Mouse (Mus musculus) small intestine, adult 2 months (tissue): ENCODE results near the gene Negr1.

Experiments
- CTCF ChIP-seq: fragments of 200-500 bp; IDR thresholded peaks from 2 replicates; pipeline ENCODE4 v1.5.1; 2012; ENCODE audit warnings: low read depth, mild to moderate bottlenecking, control low read depth, inconsistent platforms, low read length, moderate library complexity, mixed read lengths; ENCODE audit not compliant: insufficient replicate concordance, insufficient read length; ENCODE audit errors: extremely low read depth
- POLR2A ChIP-seq: fragments of 200-500 bp; IDR thresholded peaks from 2 replicates; pipeline ENCODE4 v1.6.1; 2012; ENCODE audit warnings: low read depth, mild to moderate bottlenecking, control low read depth, inconsistent platforms, low read length, moderate library complexity

DNA sequence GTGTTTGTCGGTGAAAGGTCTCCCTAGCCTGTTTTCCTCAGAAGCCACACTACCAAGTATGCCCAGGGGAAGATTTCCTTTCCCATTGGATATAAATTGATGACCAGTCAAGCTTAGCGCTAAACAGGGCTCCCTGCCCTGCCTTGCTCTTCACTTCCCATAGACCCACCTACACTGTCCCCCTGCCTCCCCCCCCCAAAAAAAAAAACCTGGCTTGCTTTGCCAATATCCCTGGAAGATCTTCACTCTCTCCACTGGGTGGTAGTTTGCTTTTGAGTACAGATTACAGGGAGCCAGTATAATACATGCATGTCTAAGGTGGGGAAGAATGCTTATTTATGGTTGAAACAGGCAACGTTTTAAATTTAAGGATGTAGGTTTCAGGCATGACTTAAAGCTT, 1.8 kb downstream of the Negr1 start:
- no peak for TF ChIP-seq CTCF
- TF ChIP-seq POLR2A, result no peak
